Mouse (Mus musculus): ENCODE measurements around the gene Cpa3. TPM values are rescaled to one million over a fixed set of nuclear protein-coding genes. Genes with fewer than 3 reads are reported as not detected.

The Cpa3 gene
- 53.7 and 74.2 TPM in 2 replicates for total RNA-seq (2015; ENCODE audit: low replicate concordance)
- total RNA-seq (2017; ENCODE audit: low replicate concordance): 18.1 and 29.0 TPM in 2 replicates

- ATAC-seq (replicated peaks; ENCODE audit: low FRiP score, poor library complexity, severe bottlenecking): no peak
Measured at GRCm38 (mm10) chr3:20242050-20242449, at the start of gene Cpa3. Gene Cpa3, minus strand, starts transcription at chr3:20242181.

DNA sequence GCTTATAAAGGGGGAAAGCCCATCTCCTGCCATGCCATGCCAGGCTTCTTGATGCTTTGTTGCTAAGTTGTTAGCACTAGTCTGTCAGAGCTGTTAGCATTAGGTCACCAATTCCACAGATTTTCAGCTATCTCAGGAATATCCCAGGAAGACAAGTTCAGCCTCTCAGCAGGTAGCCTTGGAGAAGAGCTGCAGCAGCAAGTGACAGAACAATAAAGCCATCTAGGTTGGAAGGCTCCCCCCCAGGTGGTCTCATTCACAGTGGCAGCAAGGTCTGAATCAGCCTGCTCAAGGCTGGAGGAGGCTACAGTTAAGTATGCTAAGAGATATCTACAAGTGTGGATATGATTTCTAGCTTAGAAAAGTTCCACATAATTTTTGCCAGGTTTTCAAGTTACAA, 49.4 kb upstream of the Cpa3 start:
- ATAC-seq (replicated peaks; ENCODE audit: low FRiP score, poor library complexity, severe bottlenecking): no peak

DNA sequence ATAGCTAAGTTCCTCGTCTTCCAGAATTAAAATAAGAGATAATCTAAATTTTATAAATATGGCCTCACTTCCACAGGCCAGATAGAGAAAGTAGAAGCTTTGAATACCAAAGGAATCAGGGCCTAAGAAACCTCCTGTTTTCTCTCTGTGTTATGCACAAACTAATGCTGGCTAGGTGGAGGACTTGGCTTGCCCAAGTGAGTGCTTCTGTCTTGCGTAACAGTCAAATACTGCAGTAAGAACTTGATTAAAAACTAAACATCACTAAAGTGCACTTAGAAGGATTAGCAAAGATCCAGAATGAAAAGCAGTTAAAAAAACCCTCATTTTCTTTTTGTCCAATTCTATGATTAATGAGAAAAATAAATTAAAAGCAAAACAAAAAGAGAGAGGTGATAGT, 46.8 kb upstream of the Cpa3 start:
- ATAC-seq (replicated peaks; ENCODE audit: low FRiP score, poor library complexity, severe bottlenecking): no peak

DNA sequence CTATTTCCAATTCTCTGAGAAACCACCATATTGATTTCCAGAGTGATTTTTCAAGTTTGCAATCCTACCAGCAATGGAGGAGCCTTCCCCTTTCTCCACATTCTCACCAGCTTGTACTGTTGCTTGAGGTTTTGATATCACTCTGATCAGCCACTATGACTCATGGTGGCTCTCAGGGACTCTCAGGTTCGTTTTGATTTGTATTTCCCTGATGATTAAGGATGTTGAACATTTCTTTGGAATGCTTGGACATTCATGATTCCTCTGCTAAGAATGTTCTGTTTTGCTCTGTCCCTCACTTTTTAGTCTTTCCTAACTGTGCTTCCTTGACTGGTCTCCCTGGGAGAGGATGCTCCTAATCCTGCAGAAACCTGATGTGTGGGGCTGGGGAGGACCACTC, 39.8 kb upstream of the Cpa3 start:
- no peak for ATAC-seq (replicated peaks; ENCODE audit: low FRiP score, poor library complexity, severe bottlenecking)

DNA sequence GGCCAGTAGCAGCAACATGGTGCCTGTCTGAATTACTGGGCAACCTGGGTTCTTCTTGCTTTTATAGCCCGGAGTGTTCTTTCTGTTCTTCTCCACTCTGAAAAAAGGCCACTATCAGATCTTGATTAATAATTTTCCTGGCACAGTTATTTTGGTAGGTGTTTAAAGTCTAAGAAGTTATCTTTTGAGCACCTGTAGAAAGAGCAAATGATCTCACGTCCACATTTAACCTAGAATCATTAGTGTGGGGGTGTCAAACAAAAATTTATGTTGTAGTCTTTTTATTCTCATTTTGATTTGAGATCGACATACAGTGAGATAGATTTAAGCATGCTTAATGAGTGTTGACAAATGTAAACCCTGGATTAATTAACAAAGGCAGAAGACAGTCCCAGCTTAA, 33.7 kb upstream of the Cpa3 start, which contains the start of gene Cpb1:
Gene Cpb1 (minus strand): TSS at position 101 of the 400 bp plus-strand sequence.
- ATAC-seq (replicated peaks; ENCODE audit: low FRiP score, poor library complexity, severe bottlenecking): no peak

DNA sequence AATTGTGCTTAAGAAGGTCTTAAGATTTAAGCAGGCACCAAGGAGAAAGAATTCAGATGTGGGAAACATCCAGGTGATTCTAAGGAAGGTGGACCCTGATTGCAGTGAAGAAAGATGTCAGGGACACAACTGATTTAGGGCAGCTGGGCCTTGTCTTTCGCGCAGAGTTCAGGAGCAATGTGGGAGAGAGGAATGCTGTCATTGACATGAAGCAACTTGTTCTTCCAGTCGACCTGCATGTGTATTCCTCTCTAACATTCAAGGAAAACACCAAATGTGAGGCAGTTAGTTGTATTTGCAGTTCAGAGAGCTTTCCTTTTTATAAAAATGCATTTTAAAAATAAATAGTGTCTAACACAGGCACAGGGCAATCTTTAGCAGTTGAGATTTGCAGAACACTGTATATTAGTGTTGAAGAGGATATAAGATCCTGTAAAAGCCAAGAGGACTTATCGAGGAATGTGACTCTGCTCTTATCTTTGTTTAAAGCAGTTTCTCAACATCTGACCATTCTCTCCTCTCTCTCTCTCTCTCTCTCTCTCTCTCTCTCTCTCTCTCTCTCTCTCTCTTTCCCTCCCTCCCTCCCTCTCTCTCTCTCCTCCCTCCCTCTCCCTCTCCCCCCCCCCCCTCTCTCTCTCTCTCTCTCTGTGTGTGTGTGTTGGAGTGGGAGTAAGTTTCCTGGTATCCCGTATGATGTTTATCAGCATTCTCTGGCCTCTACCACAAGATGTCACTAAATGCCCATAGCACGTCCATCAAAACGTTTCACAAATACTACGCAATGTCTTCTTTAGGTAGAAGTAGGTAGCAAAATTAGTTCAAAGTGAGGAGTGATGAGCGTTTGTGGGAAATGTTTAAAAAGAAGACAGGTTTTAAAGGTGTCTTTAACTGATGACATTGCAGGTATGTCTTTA, 12.8 kb upstream of the Cpa3 start:
- no peak for ATAC-seq (replicated peaks; ENCODE audit: low FRiP score, poor library complexity, severe bottlenecking)

GRCm38 (mm10) chr3:20243913-20244312, 1.9 kb upstream of the Cpa3 start:
- ATAC-seq (replicated peaks; ENCODE audit: low FRiP score, poor library complexity, severe bottlenecking): no peak

DNA sequence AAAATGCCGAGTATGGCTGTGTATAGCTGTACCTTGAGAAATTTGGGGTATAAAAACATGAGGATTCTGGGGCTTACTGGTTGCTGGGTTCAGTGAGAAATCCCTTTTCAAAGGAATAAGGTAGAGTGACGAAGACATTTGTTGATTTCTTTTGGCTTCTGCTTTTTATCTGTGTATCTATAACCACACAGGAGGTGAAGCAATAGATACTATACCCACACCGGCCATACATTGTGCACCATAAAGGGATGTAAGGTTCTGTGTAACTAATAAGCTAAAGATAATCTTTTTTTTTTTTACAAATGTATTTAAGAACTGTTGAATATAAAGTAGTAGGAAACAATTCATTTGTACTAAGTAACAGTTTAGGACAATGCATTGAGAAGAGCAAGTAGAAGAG, 2.2 kb downstream of the Cpa3 start:
- ATAC-seq (replicated peaks; ENCODE audit: low FRiP score, poor library complexity, severe bottlenecking): no peak

DNA sequence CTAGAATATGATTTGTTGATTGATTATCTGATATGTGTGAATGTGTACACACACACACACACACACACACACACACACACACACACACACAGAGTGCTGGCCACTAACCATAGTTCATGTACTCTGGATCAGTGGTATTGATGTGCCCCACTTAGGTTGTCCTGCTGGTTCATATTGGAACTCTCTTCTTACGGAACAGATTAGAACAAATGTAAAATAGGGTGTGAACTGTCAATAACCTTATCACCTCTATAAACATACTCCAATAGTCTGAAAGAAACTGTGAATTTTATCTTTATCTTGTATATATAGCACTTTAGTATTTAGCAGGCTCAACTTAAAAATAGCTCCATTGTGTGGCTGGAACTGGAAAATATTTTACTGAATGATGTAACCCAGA, 5.0 kb downstream of the Cpa3 start:
- no peak for ATAC-seq (replicated peaks; ENCODE audit: low FRiP score, poor library complexity, severe bottlenecking)

- ATAC-seq (replicated peaks; ENCODE audit: low FRiP score, poor library complexity, severe bottlenecking): no peak
Measured at GRCm38 (mm10) chr3:20229027-20229426, 13.0 kb downstream of the Cpa3 start.

- ATAC-seq (replicated peaks; ENCODE audit: low FRiP score, poor library complexity, severe bottlenecking): no peak
Measured at GRCm38 (mm10) chr3:20225429-20225828, 16.6 kb downstream of the Cpa3 start.

GRCm38 (mm10) chr3:20222926-20223698, 18.9 kb downstream of the Cpa3 start:
- ATAC-seq (replicated peaks; ENCODE audit: low FRiP score, poor library complexity, severe bottlenecking): no peak

GRCm38 (mm10) chr3:20222136-20222535, 19.8 kb downstream of the Cpa3 start:
- no peak for ATAC-seq (replicated peaks; ENCODE audit: low FRiP score, poor library complexity, severe bottlenecking)

DNA sequence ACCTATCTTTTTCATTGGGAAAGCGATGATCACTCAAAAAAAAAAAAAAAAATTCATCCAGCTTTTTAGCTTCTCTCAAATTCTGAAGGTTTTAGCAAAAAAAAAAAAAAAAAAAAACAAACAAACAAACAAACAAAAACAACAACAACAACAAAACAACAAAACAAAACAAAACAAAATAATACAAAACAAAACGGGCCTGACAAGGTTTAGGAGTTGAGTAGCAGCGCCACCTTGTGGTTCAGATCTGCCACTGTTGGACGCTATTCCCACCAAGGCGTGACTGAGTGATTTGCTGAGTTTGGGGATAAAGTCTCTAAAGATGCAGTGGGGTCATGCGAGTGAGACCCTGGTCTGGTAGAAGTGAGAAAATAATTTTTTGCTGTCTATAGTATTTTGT, 43.1 kb downstream of the Cpa3 start:
- 0 out of 2 replicates have a peak, but pooled peaks have one; percentile 34 for ATAC-seq (replicated peaks; ENCODE audit: low FRiP score, poor library complexity, severe bottlenecking)

DNA sequence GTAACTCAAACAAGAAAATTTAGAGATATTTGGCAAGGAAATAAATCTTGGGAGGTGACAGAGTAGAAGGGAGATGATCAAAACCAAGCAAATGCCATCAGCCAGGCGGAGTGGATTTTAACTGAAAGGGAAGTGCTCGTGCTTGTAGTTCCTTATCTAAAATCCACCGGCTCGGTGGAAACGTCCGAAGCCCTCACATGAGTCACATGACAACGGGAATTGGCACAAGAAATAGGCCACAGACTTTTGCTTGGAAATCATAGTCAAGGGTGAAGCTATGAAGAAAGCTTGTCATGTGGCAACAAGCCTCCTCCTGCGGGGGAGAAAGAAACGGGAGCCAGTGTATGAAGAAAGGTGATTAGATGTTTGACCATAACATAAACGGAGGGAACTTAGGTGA, 44.1 kb downstream of the Cpa3 start:
- no peak for ATAC-seq (replicated peaks; ENCODE audit: low FRiP score, poor library complexity, severe bottlenecking)

GRCm38 (mm10) chr3:20188976-20189675, 52.9 kb downstream of the Cpa3 start:
- ATAC-seq (replicated peaks; ENCODE audit: low FRiP score, poor library complexity, severe bottlenecking): no peak

DNA sequence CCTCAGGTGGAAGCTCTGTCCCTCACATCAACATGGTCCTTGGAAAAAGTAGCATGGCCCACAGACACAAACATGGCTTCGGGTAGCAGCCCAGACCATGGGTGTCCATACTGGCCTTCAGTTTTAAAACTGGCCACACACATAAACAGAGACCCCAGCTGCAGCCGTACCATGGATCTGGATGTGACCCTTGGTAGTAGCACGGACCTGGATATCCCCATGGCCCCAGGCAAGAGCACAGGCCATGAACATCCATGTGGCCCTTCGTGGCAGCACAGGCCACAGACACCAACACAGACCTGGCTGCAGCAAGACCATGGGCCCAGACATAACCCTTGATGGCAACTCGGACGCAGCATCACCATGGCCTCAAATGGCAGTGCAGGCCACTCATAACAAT, 69.6 kb downstream of the Cpa3 start:
- 0 out of 2 replicates have a peak, but pooled peaks have one; percentile 46 for ATAC-seq (replicated peaks; ENCODE audit: low FRiP score, poor library complexity, severe bottlenecking)

DNA sequence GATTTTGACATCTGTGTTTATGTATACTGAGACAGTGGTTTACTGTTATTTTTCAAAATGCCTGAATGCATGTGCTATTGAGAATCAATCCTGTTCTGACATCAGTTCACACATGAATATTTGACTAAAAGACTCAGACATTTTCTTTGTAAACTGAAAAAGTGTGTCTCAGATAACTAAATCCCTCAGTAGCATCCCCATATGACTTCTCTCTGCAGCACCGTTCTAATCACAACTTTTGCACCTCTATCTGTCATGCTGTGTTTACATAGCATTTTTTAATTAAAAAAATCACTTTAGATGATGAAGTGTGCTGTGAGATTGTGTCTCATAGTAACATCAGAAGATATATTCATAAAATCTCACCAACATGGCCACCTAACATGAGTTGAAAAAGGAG, 74.5 kb downstream of the Cpa3 start:
- no peak for ATAC-seq (replicated peaks; ENCODE audit: low FRiP score, poor library complexity, severe bottlenecking)

All from erythroid progenitor cell, adult 5-6 weeks (primary cell).